Mouse (Mus musculus) c-Kit-negative CD71-positive TER-119-positive erythroid progenitor cells, embryonic 14.5 days (primary cell): ENCODE results near the gene Exoc3.

Source experiments
- DNase-seq: peaks from one replicate; pipeline ENCODE4 v3.0.0-alpha.2; 2013; ENCODE audit warnings: low read depth, low spot score

Gene Exoc3

GRCm38 (mm10) chr13:74140793-74141192 lies 67.7 kb downstream of the Exoc3 start:
- DNase-seq, result no peak

- no peak for DNase-seq
These were observed 69.5 kb downstream of the Exoc3 start for GRCm38 (mm10) chr13:74138906-74139647.

GRCm38 (mm10) chr13:74129909-74130308 lies 78.6 kb downstream of the Exoc3 start:
- no peak for DNase-seq

- no peak for DNase-seq
These were observed 81.0 kb downstream of the Exoc3 start for GRCm38 (mm10) chr13:74127571-74127970.

GRCm38 (mm10) chr13:74122632-74123031 lies 85.9 kb downstream of the Exoc3 start:
- no peak for DNase-seq

GRCm38 (mm10) chr13:74121795-74122330 lies 86.7 kb downstream of the Exoc3 start:
- DNase-seq, result no peak

- DNase-seq, result no peak
These were observed 87.4 kb downstream of the Exoc3 start, which contains the start of gene Slc9a3 for GRCm38 (mm10) chr13:74121141-74121602. TSS of gene Slc9a3 (plus strand) at chr13:74121457.
